Mouse (Mus musculus) brain, adult 2 months (tissue): ENCODE results near the gene Zic3.

Source experiments
- DNase-seq: peaks from one replicate; pipeline ENCODE4 v3.0.0; 2011; ENCODE audit warnings: low read depth, low spot score

The Zic3 gene

DNA sequence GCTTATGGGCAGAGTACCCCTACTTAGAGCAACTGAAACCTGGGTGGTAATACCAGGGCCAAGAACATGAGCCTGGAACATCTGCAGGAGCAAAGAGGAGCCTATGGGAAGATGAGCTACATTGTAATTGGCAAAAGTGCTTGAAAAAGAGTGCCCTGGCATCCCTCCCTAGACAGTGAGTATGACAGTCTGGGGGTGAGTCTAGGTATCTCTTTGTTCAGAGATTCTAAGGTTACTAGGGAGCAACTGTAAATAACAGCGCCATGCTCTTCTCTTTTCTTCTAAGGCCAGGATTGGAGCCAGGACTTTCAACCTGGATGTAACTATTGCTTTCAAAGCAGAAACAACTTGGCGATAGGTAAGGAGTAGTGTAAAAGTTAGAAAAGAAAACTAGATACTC, at the start of gene Zic3:
Gene Zic3 (plus strand): TSS at position 301 of the 400 bp plus-strand sequence.
- DNase-seq, result no peak

DNA sequence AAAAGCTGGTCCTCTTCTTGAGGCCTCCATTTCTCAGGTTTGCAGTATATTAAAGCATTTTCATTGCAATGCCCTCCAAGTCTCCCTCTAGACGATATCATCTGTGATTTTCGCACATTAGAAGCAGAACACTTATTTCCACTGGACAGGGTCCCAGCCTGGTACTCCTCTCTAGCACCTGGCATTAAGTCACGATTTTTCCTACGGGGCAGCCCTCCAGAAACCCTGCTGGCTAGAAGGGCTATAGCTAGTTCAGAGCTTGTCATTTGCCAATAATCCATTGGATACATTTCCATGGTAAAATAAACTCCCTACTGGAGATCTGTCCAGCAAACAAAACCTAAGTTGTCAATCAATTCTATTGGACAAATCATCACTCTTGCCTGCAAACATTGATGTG, 40.1 kb upstream of the Zic3 start:
- DNase-seq, result no peak

DNA sequence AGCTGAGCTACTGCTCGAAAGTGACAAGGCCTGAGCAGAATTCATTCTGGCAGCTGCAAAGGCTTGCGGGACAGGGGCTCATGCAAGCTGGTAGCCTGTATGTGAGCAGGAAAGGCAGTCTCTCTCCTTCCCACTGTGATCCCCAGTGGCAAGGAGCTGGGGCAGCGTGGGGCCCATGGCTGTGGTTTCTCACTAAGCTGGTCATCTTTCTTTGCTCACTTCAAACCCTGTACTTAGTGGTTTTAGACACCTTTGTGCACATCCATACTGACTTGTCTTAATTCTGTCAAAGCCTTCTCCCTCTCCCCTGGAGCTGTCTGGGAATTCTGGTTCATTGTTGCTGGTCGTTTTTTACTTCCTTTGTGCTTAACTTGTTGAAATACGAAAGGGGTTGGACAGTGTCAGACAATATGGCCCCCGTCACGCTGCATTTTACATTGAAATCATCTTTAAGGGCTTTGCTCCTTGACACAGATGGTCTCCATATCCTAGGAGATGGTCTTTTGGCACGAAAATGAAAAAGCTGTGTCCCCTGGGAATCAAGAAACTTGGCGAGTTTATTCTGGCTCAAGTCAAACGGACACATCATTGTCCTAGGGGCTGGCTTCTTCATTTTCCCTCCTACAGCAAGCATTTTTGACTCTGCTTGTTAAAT, 34.9 kb upstream of the Zic3 start:
- DNase-seq, result no peak

DNA sequence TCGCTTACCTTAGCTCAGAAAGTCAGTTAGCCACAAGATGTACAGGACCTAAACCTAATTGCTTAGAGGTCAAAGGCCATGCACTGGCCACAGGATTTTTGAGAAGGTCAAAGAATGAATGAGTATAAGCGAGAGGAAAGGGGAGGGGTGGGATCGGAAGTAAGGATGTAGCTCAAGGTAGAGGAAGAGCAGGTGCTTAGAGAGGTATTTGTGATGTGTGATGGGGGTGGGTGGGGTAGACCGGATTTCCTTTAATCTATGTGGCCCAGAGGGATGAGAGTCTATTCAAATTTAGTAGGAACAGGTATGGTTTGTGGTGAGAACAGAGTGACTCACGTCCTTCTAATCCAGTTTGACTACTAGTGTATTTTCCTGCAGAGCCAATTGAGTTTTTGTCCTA, 9.1 kb upstream of the Zic3 start:
- no peak for DNase-seq

DNA sequence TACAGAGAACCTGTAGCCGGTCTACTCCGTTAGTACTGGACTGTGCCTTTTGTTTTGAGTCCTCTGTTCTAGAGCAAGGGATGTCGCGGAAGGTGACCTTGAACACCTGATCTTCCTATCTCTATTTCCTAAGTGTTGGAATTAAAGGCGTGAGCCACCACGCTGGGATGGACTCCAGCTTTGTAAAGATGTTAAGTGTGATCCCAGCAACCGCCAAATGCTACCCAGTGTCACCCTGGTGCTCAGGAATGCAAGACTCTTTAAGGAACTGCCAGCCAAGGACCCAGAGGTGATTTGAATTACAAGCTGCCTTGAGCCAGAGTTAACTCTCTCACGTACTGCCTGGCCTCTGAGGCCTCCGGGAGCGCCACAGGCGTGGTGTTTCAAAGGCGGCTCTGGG, 8.4 kb upstream of the Zic3 start:
- DNase-seq, result no peak

DNA sequence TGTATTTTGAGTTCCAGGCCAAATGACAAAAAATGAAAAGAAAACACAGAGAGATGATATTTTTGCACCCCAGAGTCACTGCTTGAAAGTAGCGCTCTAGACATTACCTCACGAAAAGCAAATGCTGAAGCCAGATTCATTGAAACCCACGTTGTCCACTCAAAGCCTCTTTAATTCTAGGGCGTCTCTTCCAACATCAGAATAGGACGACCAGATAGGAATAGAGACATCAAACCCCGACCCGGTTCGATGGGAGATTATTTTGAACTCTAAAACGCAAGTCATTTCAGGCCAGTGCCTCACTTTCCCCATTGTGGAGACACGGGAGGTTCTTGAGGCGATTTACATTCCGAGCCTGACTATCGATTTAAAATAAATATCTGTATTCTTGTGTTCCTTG, 7.7 kb upstream of the Zic3 start:
- no peak for DNase-seq

DNA sequence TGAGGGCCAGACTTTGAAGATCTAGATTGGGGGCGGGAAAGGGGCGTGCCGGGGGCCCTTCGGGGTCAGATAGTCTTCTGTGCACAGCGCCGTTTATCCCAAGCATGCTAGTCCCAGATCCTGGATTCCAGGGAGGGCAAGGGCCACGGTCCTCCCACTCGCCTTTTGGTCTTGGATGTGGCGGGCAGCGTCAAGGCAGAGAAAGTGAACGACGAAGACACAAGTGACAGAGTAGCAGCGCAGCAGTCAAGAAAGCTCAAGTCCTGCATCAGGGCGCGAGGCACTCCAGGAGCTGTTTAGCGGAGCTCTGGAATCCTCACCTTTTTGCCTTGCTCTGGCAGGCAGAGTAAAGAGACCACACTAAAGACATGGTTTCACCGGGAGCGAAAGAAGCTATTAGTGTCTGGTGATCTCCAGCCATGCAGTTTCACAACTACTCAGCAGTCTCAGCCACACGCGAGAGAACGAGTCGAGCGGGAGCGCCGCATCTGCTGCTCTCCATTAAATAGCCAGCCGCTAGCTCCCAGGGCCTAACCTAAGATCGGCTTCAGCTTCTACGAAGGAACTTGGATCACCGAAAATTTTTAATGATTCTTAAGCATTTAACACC, 7.1 kb upstream of the Zic3 start:
- DNase-seq, result no peak

DNA sequence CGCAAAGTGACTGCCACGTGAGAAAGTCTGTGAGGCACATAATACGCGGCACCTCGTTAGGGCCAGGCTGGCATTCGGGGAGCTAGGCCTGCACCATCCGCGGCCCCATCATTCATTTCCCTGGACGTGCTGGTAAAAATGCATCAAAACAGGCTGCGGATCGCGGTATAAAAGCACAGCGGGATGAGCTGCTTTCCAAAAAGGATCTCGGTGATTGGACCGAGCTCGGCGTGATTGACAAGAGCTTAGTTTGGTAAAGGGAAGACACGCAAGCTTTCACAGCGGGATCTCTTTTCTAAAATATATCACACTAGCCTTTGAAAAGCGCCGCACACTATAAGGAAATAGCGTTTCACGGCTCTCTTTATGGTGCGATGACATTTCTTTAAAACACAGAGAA, 3.8 kb upstream of the Zic3 start:
- no peak for DNase-seq

DNA sequence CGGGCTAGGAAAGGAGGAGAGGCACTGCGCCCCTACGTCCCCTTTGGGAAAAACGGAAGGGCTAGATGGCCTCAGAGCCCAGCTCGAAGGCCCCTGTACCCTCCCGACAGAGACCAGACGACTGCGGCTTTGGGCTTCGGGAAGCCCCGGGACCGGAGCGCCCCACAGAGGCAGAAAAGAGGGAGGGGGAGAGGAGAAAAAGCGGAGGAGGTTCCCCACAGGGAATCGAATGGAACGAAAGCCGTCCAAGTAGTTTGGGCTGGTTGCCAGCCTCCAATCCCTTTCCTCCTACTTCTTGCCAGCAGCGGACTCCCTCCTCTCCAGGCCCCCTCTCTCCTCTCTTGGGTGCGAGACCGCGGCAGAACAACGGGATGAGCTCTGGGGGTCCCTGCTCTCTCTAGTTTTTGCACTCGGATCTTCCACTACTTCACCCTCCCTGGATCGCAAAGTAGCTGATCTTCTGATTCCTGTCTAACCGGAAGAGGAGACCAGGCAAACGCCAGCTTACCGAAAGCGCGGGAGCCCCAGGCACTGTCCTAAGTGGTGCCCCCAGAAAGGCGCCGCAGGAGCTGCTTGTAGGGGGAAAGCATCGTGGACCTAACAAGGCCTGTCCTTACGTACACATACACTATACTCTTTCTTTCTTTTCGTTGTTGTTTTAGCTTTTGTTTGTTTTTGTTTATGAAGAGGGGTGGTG, 3.1 kb upstream of the Zic3 start:
- DNase-seq, result no peak

DNA sequence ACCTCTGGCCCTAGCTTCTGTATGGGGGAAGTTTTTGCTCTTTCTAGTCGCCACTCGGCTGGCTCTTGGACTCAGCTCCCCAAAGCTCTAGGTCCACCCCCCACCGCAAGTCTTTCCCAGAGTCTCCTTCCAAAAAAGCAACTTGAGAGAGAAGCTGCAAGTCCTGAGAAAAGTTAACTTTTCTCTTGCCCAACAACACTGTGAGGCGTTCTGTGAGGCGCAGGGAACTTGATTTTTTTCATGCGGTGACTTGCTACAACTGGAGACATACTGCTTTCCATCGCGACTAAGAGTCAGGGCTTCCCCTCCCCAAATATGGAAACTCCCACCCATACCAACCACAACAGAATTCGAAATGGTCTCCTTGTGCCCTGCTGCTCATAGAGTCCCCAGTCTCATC, 5.1 kb downstream of the Zic3 start:
- DNase-seq, result no peak

DNA sequence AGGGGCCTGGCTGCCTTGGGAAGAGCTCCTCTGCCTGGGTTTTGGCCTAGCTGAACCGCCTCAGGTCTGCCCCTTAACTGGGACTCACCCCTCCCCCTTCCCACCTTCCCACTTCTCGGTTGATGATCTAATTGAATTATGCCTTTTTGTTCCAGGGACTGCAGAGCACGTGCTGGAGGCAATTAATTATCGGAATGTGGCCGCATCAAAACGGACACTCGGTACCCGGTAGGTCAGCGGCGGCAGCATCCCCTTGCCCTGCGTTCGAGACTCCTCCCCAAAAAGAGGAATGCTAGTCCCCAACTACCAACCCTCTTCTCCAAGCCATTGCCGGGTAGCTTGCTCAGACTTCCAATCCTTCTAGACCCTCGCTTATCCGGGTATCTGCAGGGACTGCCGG, 5.6 kb downstream of the Zic3 start:
- DNase-seq, result no peak

DNA sequence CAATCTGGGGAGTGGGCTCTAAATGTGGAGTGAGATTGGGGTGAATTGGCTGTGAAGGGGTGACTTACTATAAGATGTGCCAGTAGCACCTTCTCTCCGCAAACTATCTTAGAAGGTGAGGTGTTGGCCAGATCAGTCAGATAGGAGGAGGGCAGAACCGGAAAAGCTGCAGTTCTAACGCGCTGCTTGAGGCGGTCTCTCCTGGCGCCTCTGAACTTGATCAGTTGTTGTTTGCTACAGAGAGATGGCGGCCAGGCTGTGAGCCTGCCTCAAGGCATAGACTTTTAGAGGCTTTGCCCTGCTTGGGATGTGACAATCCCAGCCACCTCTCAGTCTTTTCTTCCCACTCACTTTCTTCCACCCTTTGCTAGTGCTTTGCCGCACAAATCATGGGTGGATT, 6.4 kb downstream of the Zic3 start:
- DNase-seq, result no peak

DNA sequence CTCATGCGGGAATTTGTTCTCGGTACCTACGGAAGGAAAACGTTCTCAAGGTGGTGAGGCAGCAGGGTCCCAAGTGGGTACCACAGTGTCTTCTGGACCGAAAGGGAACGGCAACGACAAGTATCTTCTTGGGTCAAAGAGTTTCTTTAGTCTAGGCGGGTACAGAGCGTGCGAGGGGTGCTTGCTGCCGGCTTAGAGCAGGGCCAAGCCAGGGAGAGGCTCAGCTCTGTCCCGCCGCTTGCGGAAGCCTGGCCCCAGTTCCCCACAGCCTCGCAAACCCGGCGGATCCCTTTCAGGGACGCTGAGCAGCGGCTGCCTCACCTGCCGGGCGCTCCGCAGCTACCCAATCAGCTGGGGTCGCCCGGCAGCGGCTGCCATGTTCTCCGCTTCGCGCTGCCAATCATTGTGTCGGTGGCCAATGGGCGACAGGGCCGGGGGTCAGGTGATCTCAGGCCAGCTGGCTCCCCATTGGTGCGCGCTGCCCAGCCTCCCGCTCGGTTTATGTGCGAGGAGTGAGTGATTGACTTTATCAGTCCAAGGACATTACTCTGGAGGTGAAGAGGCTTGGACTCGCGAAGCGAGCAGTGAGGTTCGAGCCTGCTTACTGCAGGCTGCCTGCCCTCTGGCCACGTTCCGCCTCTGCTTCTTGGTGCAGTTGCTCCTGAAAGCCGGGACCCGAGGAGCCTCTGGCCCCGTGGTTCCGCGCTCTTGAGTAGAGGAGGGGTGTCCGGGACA, 7.8 kb downstream of the Zic3 start:
- DNase-seq, result peak; percentile 91

DNA sequence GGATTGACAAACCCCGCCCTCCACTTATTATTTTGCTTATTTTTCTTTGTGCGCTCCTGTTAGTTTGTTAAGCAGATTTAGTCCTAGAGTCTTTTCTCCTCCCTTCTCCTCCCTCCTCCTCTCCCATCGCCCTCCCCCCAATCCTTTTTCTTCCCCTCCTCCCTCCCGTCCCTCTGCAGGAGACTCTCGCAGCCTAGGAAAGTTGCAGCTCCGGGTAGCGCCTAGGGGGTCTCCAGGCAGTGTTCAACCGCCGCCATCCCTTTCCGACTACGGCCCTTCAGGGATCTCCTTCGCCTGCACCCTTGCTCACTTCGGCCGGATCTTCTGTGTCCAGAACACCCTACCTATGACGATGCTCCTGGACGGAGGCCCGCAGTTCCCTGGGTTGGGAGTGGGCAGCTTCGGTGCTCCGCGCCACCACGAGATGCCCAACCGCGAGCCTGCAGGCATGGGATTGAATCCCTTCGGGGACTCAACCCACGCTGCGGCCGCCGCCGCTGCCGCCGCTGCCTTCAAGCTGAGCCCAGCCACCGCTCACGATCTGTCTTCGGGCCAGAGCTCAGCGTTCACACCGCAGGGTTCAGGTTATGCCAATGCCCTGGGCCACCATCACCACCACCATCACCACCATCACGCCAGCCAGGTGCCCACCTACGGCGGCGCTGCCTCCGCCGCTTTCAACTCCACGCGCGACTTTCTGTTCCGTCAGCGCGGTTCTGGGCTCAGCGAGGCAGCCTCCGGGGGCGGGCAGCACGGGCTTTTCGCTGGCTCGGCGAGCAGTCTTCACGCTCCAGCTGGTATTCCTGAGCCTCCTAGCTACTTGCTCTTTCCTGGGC, 8.6 kb downstream of the Zic3 start:
- peak; percentile 44 for DNase-seq

DNA sequence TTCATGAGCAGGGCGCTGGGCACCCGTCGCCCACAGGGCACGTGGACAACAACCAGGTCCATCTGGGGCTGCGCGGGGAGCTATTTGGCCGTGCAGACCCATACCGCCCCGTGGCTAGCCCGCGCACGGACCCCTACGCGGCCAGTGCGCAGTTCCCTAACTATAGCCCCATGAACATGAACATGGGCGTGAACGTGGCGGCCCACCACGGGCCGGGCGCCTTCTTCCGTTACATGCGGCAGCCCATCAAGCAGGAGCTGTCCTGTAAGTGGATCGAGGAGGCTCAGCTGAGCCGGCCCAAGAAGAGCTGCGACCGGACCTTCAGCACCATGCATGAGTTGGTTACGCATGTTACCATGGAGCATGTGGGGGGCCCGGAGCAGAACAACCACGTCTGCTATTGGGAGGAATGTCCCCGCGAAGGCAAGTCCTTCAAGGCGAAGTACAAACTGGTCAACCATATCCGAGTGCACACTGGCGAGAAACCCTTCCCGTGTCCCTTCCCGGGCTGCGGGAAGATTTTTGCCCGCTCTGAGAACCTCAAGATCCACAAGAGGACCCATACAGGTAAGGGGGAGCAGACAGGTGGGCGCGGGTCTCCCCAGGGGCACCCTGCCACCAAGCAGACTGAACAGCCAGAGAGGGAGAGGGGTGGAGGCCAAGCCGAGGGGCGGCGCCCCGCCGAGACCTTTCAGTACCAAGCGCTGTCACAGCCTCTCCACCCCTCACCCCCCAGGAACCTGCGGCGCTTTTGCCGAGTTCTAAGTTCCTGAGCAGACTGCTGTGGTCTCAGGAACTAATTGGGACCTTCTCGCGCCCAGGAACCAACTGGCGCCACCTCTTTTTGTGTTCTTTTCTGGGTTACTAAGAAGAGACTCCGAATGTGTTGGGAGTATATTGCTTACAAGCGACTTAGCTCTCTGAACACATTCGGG, 9.4 kb downstream of the Zic3 start:
- no peak for DNase-seq

DNA sequence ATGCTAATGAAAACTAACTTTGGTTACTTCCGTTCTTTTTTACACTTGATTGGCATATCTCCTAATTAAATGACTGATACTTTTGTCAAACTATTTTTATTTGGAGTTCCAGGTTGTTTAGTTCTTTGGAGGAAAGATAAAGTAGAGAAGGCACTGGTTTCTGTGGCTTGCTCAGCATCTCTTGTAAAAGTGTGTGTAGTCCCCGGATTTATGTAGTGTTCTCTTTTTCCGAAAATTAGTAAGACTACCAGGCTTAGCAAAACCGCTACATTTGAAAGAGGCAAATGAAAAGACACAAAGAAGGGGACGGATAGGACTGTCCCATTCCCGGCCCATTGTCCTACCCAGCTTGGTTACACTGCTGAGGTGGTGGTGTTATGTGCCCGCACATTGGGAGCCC, 10.1 kb downstream of the Zic3 start:
- no peak for DNase-seq

DNA sequence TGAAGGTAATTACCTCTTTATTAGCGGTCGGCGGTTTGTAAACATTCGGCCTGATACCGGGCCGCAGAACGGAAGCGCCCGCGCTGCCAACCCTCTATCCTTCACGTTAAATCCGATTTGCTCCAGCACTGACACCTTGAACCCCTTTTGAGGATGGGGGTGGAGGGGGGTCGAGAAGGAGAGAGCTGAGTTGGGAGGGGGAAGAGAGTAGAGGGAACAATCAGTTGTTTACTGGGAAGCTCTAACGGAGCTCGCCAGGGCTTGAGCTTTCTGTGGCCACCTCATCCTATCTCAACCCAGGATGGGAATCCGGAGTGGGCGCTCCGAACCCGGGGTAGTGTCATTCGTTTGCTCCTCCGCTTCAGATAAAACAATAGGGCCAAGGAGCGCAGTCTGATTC, 11.0 kb downstream of the Zic3 start:
- DNase-seq, result no peak

DNA sequence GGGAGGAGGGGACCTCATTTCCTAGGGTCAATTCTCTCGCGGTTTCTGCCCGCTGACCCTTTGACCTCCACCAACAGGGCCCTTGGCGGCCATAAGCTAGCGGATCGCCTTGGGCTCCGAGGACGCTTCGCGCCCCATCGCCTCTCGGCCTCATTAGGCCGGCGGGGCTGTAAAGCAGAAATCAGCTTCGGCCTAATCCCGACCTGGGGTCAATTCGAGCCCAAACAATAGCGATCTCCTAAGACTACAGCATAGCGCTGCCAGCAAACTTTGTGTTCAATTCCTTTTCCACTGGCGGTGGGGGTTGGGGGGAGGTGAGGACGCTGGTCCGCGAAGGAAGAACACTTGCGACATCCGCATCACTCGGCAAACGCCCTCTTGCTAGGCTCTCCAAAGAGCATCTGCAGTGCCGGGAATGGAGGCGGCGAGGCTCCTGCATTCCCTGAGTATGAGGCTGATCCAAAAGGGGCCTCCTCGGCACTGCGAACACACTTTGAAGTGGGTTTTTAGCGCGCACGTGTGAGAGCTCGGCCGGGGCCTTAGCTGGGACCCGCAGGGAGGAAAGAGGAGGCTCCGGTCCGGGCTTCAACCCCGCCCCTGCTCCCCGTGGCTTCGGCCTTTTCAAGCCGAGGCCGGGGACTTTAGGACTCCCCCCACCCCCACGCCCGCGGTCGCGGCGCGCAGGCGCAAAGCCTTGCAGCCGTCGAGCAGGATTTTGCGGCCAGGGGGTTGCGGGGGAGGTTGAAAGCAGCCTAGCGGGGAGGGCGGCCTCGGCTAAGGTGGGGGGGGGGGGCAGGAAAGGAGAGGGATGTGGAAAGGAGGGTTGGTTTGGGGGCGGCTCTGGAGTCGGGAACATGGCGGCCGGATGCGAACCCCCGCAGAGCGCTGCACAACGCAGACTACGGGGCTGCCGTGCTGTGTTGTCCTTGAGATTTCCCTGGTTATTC, 15.8 kb downstream of the Zic3 start:
- DNase-seq, result peak; percentile 45

DNA sequence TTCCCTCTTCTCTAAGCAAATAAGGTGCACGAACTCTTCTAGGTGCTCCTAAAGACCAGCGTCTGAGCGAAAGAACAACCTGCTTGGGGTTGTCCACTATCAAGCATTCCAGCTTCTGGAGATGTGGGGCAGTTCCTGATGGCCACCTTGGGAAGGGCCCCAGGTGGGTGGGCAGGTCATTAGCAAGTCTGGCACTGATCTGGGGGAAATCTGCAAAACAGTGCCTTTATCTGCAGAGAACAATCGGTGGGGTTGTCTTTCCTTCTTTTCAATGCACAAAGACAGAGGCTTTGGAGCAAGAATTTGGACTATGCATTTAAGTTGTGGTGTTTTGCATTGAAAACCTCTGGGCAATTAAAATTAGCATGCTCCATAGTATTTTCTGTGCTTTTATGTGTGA, 17.2 kb downstream of the Zic3 start:
- no peak for DNase-seq
